Mouse (Mus musculus) CH12.LX (cell line): Measurements from ENCODE around the gene Lamp1. TPM values are rescaled to one million over a fixed set of nuclear protein-coding genes. Genes with fewer than 3 reads are reported as not detected.

Source experiments
- DNase-seq: peaks from one replicate; pipeline ENCODE4 v3.0.0-alpha.2; 2013; ENCODE audit errors: extremely low read depth
- H3K27ac ChIP-seq: 2 replicates; pipeline ENCODE4 v1.5.1; 2012; ENCODE audit warnings: low read depth, mild to moderate bottlenecking, control low read depth, moderate library complexity; ENCODE audit not compliant: insufficient read depth
- H3K27me3 ChIP-seq: replicated peaks from 2 replicates; pipeline ENCODE3; 2012; ENCODE audit warnings: inconsistent platforms
- H3K36me3 ChIP-seq, 2 experiments: replicated peaks in 1 of 2; 2 replicates each; pipeline versions ENCODE3 to v1.6.1; 2012; ENCODE audit warnings: inconsistent platforms in 1 of 2, low read length in 1 of 2, mild to moderate bottlenecking in 1 of 2, mixed read lengths in 1 of 2, moderate library complexity in 1 of 2; ENCODE audit not compliant: control insufficient read depth in 1 of 2, insufficient read depth in 1 of 2
- H3K4me1 ChIP-seq, 2 experiments: 2 replicates each; pipeline ENCODE4 v1.6.1; 2012; ENCODE audit warnings: inconsistent platforms in 1 of 2, moderate library complexity in 1 of 2; ENCODE audit not compliant: insufficient read depth in 2 of 2, control insufficient read depth in 1 of 2
- H3K4me2 ChIP-seq: 2 replicates; pipeline ENCODE4 v1.6.1; 2012; ENCODE audit warnings: low read depth, mild to moderate bottlenecking, control low read depth; ENCODE audit not compliant: poor library complexity, insufficient read depth, severe bottlenecking
- H3K4me3 ChIP-seq, 3 experiments: fragments of 150-350 bp in 1 of 3; sonication (generic) in 1 of 3; replicated peaks in 1 of 3; 2 replicates each; pipeline versions ENCODE3 to v1.5.1; 2011 to 2012; ENCODE audit warnings: low read depth in 2 of 3, low read length in 2 of 3, mild to moderate bottlenecking in 2 of 3, moderate library complexity in 2 of 3, control low read depth in 1 of 3, improper control_type of control experiment in 1 of 3, inconsistent platforms in 1 of 3, mixed read lengths in 1 of 3; ENCODE audit not compliant: poor library complexity in 1 of 3
- H3K79me2 ChIP-seq: replicated peaks from 2 replicates; pipeline ENCODE4 v1.6.1; 2012; ENCODE audit warnings: mild to moderate bottlenecking, moderate library complexity; ENCODE audit not compliant: control insufficient read depth, poor library complexity, insufficient read depth, severe bottlenecking; ENCODE audit errors: extremely low read depth
- H3K9ac ChIP-seq: 2 replicates; pipeline ENCODE4 v1.6.1; 2012; ENCODE audit warnings: low read depth, mild to moderate bottlenecking, control low read depth, moderate library complexity; ENCODE audit not compliant: insufficient read depth
- H3K9me3 ChIP-seq: replicated peaks from 2 replicates; pipeline ENCODE3; 2012; ENCODE audit warnings: low read length, inconsistent platforms, mixed read lengths
- BHLHE40 ChIP-seq: IDR thresholded peaks from 2 replicates; pipeline ENCODE4 v1.6.1; 2011; ENCODE audit warnings: mild to moderate bottlenecking, low read depth, low read length, improper control_type of control experiment
- CHD2 ChIP-seq: IDR thresholded peaks from 2 replicates; pipeline ENCODE4 v1.6.1; 2011; ENCODE audit warnings: low read length, improper control_type of control experiment
- ELF1 ChIP-seq: IDR thresholded peaks from 2 replicates; pipeline ENCODE4 v1.6.1; 2014; ENCODE audit warnings: low read depth, mild to moderate bottlenecking, inconsistent platforms, low read length, improper control_type of control experiment
- EP300 ChIP-seq: IDR thresholded peaks from 2 replicates; pipeline ENCODE4 v1.6.1; 2011; ENCODE audit warnings: low read length, improper control_type of control experiment
- ETS1 ChIP-seq: conservative IDR thresholded peaks from 2 replicates; pipeline ENCODE4 v1.6.1; 2012; ENCODE audit warnings: low read depth, mild to moderate bottlenecking, inconsistent platforms, low read length, improper control_type of control experiment, moderate library complexity
- IRF4 ChIP-seq: IDR thresholded peaks from 2 replicates; pipeline ENCODE4 v1.6.1; 2014; ENCODE audit warnings: low read depth, mild to moderate bottlenecking, inconsistent platforms, low read length, improper control_type of control experiment
- JUN ChIP-seq: IDR thresholded peaks from 2 replicates; pipeline ENCODE4 v1.6.1; 2011; ENCODE audit warnings: low read depth, mild to moderate bottlenecking, low read length, improper control_type of control experiment, moderate library complexity; ENCODE audit not compliant: insufficient read depth
- MXI1 ChIP-seq: IDR thresholded peaks from 2 replicates; pipeline ENCODE4 v1.6.1; 2011; ENCODE audit warnings: mild to moderate bottlenecking, low read depth, low read length, improper control_type of control experiment
- NRF1 ChIP-seq: IDR thresholded peaks from 2 replicates; pipeline ENCODE4 v1.6.1; 2014; ENCODE audit warnings: low read depth, mild to moderate bottlenecking, inconsistent platforms, low read length, improper control_type of control experiment, moderate library complexity
- PAX5 ChIP-seq: IDR thresholded peaks from 2 replicates; pipeline ENCODE4 v1.6.1; 2012; ENCODE audit warnings: low read length, inconsistent platforms, mixed read lengths
- RCOR1 ChIP-seq: conservative IDR thresholded peaks from 2 replicates; pipeline ENCODE4 v1.6.1; 2012; ENCODE audit warnings: low read depth, mild to moderate bottlenecking, inconsistent platforms, low read length, improper control_type of control experiment
- SMC3 ChIP-seq: IDR thresholded peaks from 2 replicates; pipeline ENCODE4 v1.6.1; 2011; ENCODE audit warnings: low read depth, low read length, improper control_type of control experiment
- TBP ChIP-seq: conservative IDR thresholded peaks from 2 replicates; pipeline ENCODE4 v1.6.1; 2011; ENCODE audit warnings: low read depth, low read length, improper control_type of control experiment
- ZNF384 ChIP-seq: IDR thresholded peaks from 2 replicates; pipeline ENCODE4 v1.6.1; 2012; ENCODE audit warnings: low read depth, low read length, improper control_type of control experiment, inconsistent platforms
- dilution Hi-C: fragments of 300-500 bp; cut with MboI; formaldehyde crosslinking; loops from 2 replicates; pipeline ENCODE4 v1.14.3; 2020; ENCODE audit warnings: low sequenced_read_pairs; ENCODE audit not compliant: extremely low pct_unique_long_range_greater_than_20kb, extremely low pct_ligation_motif_present
- in situ Hi-C: fragments of 300-500 bp; cut with MboI; formaldehyde crosslinking; loops from 3 replicates; pipeline ENCODE4 v1.14.3; 2019; ENCODE audit warnings: low sequenced_read_pairs, low pct_ligation_motif_present, low pct_unique_long_range_greater_than_20kb, mixed read lengths
- polyA plus RNA-seq: library from polyadenylated mRNA; unstranded; fragments of >175 nt; gene quantifications from 2 replicates; pipeline ENCODE4 v1.2.1, GENCODE M21; 2012; ENCODE audit warnings: low read depth; ENCODE audit not compliant: insufficient read length
- total RNA-seq, 2 experiments: library from RNA; depleted of rRNA; stranded (reverse); fragments of 300-350 nt in 1 of 2; fragments of >200 nt in 1 of 2; gene quantifications; 2 replicates each; pipeline ENCODE4 v1.2.3; 2012 to 2014

Gene Lamp1
- total and polyA plus RNA-seq, 3 experiments: 56.7 to 69.4 (median 64.3) TPM

DNA sequence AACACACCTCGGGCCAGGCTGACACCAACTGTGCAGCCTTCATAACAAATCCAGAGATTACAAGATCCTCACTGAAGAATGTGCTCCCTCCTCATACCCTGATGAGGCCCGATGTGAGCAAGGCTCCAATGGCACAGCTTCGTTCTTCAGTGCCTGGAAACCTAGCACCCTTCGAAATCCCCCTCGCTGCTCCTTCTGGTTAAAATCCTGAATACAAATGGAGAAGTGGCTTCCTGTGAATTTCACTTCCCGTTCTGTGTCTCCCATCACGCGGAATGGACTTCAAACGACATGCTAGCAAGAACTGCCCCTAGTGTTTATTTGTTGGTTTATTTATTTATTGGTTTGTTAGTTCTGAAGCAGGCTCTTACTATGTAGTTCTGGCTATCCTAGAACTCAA, 3.6 kb upstream of the Lamp1 start:
- Histone ChIP-seq H3K79me2 (peaks cover 4% of the 10 kb centered on the region; the same call in 1 of the 2 replicates), H3K27ac (no peak overlapping the region), H3K9ac (peak overlapping the region; percentile 6; the same call in 1 of the 2 replicates), H3K36me3 (peaks cover 0 to 3% of the 10 kb centered on the region in 2 experiments), H3K27me3 (peaks cover 20% of the 10 kb centered on the region), H3K4me2 (peak overlapping the region; percentile 32; the same call in 1 of the 2 replicates), H3K4me1 (peaks cover 6 to 30% of the 10 kb centered on the region in 2 experiments; a peak in 3 of 4 replicates), H3K9me3 (no peaks in the 10 kb centered on the region), H3K4me3 (no peak overlapping the region)
- in situ Hi-C loops (no loop called here), dilution Hi-C loops (no loop called here)
- TF ChIP-seq BHLHE40 (peak; percentile 61), EP300 (peak; percentile 68), JUN (no peak), IRF4 (peak; percentile 53; the same call in 1 of the 2 replicates), MXI1 (no peak), ZNF384 (no peak), NRF1 (no peak), CHD2 (peak; percentile 29; the same call in 1 of the 2 replicates), TBP (no peak), PAX5 (no peak), ETS1 (0 out of 2 replicates have a peak, but pooled peaks have one; percentile 9), ELF1 (no peak), RCOR1 (0 out of 2 replicates have a peak, but pooled peaks have one; percentile 53)
- peak; percentile 62 for DNase-seq

DNA sequence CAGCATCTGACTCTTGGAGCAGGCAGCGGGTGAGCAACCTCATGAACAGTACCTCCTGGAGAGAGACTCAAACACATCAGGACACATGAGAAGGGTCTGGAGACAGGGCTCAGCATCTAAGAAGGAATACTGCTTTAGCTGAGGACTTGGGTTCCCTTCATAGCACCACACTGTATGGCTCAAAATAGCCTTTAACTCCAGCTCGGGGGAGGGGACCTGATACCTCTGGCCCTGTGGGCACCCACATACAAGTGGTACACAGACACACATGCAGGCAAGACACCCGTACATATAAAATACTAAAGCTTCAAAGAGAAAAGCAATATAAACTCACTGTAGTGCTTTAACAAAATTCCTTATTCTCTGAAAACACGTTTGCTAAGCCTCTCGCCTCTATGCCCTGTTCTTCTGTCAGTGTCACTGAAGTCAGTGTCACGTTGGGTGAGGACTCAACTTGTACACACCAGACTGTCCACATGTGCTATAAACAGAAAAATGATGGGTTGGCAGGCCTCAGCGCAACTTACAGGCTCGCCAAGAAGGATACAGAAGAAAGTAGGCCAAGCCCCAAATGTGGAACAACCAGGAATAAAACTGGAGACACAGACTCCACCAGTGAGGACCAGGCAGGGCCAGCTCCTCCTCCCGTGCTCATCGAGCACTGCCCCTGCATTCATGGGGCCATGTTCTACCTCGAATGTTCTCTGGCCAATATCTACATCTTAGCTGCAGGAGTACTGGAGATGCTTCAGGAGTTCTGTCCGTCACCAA, 2.4 kb upstream of the Lamp1 start:
- TF ChIP-seq RCOR1 (no peak), SMC3 (no peak), ZNF384 (no peak)
- in situ Hi-C loops (no loop called here), dilution Hi-C loops (no loop called here)
- no peak overlapping the region for H3K27ac ChIP-seq
- peaks cover 10 to 41% of the 10 kb centered on the region in 2 experiments for H3K4me1 ChIP-seq
- no peak overlapping the region for H3K4me3 ChIP-seq
- peaks cover 20% of the 10 kb centered on the region for H3K27me3 ChIP-seq
- DNase-seq: no peak
- H3K9me3 ChIP-seq: no peaks in the 10 kb centered on the region
- no peak overlapping the region for H3K9ac ChIP-seq
- H3K36me3 ChIP-seq: no peaks in the 10 kb centered on the region
- no peak overlapping the region for H3K4me2 ChIP-seq
- H3K79me2 ChIP-seq: peaks cover 9% of the 10 kb centered on the region; the same call in 1 of the 2 replicates
